Mouse (Mus musculus) retina, adult 2 months (tissue): Measurements from ENCODE around the gene Zfp609.
"Not testable (repeated sequence)": the region's sequence is repeated elsewhere in the genome, so short reads cannot be mapped to it uniquely, and the experiment has no call there.

ENCODE experiments used
- DNase-seq: peaks from one replicate; pipeline ENCODE4 v3.0.0-alpha.2; 2012; ENCODE audit warnings: low read depth, low spot score

Zfp609 gene

GRCm38 (mm10) chr9:65724471-65725290 lies 102.7 kb downstream of the Zfp609 start:
- no peak for DNase-seq

- DNase-seq, result no peak
Measured at GRCm38 (mm10) chr9:65721161-65721566, 106.2 kb downstream of the Zfp609 start.

DNA sequence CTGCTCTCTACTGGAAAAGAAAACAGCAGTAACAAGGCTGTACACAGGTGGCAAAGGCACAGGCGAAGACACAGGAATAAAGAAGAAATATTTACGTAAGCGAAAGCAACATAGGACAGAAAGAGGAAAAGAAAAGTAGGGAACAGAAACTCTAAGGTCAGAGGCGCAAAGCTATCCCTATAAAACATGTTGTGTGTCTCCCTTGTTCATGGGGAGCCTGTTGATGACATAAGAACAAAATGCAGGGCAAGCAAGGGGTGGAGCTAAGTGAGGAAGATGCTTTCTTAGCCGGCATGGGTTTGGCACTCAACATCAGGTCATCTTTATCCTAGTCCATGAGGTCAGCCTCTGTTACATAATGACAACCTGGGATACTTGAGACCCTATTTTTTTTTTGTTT lies 109.2 kb downstream of the Zfp609 start:
- DNase-seq, result no peak

DNA sequence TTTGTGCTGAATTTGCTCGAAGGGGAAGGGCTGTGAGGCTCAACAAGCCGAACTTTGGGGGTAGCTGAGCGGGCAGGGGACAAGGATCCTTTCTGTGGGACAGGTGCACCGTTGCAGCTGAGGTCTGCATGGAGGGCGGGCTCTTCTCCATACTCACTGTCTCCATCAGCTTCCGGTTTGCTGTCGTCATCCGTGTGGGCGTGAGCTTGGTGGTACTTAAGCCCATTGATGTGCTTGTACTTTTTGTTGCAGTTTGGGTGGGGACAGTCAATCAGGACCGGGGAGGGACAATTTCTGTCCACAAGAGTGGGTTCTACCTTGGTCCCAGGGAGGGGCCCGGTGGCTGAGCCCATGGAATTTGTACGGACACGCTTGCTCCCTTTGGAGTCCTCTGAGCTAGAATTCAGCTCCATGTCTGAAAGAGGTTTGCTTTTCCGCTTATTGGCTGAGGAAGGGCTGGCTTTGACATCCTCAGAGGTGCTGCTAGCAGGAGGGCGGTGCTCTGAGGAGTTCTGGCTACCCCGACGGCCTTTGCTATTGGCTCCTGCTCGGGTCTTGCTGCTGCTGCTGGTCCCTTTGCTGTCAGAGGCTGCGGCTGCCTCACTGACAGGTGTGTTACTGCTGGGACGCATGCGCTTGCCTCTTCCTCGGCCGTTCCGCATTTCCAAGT lies 123.3 kb downstream of the Zfp609 start:
- DNase-seq, result no peak

DNA sequence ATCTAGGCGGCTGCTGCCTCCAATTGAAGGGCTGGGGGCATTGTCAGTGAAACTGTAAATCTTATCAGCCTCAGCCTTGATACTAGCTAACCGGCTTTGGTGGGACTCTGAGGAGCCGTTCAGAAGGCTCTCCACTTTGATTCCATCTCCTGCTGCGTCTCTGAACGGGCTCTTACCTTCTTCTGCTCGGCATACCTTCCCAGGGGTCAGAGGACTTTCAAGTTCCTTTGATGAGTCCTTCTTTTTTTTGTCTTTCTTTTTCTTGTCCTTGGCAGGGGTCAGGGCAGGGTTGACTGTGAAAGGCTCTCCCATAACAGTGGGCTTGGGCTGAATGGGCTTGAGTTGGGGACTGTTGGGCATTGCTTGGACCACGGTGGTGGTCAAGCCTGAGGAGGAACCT lies 124.1 kb downstream of the Zfp609 start:
- DNase-seq, result no peak

GRCm38 (mm10) chr9:65702286-65702685 lies 125.1 kb downstream of the Zfp609 start:
- no peak for DNase-seq

DNA sequence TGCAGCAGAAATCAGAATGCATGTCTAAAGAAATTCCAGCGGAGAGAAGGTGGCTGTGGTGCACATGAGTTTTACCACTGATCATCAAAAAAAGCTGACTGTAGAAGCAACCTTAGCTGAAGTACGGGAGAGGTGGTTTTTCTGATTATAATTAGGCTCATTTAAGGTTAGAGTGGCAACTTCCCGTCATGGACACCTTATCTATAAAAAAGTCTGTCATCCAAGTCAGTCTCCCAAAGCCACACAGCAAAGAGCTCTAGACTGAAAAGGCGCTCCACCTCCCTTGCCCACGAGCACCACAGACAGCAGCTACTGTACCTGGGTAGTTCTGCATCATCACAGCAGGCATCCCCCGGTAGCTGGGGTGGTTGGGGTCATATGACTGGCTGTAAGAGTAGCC lies 126.9 kb downstream of the Zfp609 start:
- DNase-seq, result no peak

- DNase-seq, result no peak
Measured at GRCm38 (mm10) chr9:65697992-65698391, 129.4 kb downstream of the Zfp609 start.

- DNase-seq, result no peak
Measured at GRCm38 (mm10) chr9:65697356-65697755, 130.0 kb downstream of the Zfp609 start.

GRCm38 (mm10) chr9:65696337-65696736 lies 131.0 kb downstream of the Zfp609 start:
- no peak for DNase-seq

DNA sequence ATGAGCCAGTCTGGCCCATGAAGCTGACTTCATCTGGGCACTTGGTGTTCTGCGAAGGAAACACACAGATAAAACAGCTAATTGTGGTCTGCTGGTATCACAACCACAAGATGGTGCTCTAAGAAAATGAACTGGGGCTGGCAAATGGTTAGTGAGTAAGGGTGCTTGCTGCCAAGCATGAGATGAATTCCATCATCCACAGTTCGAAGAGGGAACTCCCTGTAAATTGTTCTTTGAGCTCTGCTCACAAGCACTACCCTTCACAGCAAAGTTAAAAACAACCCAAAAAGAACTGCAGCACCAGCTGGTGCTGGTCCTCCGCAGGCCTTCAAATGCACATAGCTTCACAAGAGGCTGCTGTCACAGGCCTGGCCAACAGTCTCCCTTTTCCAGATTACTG lies 131.7 kb downstream of the Zfp609 start:
- DNase-seq, result no peak

DNA sequence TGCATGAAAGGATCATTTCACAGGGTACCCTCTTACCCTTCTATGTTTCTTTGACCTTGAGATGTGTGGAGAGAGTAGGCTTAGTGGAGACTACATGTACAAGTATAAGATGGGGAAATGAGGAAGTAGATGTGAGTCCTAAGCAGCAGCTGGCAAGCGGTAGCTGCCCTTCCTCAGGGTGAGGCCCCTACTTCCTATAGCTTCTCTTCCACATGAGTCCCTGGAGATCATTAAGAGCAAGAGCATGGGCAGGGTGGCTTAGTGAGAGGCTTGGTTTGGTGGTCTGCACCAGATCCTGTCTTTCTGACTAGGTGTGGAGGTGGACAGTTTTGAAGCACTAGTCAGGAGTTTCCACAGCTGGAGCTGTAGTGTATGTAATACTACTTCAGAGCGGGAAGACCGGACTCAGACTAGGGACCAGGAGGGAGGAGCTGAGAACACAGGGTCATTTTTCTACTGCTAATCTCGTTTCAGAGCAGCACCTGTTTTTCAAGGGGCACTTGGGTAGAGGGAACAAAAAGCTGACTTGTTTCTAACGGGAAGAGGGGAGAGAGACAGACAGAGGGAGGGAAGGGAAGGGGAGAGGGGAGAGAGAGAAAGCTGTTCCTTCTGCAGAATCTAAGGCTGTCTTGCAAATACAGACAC lies 134.3 kb downstream of the Zfp609 start:
- DNase-seq, result no peak

- DNase-seq, result no peak
Measured at GRCm38 (mm10) chr9:65692466-65692865, 134.9 kb downstream of the Zfp609 start.

GRCm38 (mm10) chr9:65689869-65690268 lies 137.5 kb downstream of the Zfp609 start:
- not testable (repeated sequence) for DNase-seq

- DNase-seq, result no peak
Measured at GRCm38 (mm10) chr9:65684704-65685103, 142.7 kb downstream of the Zfp609 start.

- DNase-seq, result no peak
Measured at GRCm38 (mm10) chr9:65682994-65683393, 144.4 kb downstream of the Zfp609 start.

DNA sequence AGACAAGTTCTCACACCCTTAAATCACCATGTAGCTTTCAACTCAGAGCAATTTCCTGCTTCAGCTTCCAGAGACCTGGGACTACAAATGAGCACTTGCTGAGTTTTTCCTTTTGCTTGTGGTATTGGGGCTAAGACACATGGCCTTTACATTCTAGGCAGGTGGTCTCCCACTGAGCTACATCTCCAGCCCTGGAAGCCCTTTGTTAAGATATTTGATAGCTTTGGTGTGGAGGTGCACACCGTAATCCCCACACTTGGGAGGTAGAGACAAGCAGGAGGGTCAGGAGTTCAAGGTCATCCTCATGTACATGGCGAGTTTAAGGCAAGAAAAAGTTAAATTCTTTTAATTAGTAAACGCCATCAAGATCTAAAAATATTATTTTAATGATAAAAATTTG lies 145.2 kb downstream of the Zfp609 start:
- no peak for DNase-seq

- DNase-seq, result no peak
Measured at GRCm38 (mm10) chr9:65681634-65681940, 145.8 kb downstream of the Zfp609 start.

GRCm38 (mm10) chr9:65680938-65681633 lies 146.3 kb downstream of the Zfp609 start:
- DNase-seq, result no peak

DNA sequence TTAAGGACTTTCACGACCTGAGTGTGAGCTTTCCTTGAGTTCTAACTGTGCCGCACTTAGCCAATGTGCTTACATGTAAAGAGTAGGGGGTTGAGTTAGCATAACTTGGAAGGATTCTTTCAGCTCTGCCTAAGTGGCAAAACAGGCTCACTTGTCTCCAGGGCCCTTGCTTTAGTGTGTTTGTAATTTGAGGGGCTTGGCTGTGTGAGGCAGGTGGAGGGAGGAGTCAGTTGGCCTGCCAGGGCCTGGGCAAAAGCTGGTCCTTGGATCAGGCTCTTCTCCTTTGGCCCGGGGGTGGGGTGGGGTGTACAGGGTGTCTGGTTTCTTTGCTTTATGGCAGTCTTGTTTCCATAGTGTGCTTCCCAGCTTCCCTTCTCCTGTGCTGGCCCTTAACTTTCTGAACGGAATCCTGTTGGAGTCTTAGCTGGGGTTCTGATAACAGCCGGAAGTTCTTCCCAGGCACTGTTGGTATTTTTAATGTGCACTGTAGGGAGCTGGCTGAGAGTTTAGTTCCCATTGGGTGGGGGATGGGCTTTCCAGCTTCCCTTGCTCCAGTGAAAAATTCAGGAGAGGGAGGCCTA lies 148.1 kb downstream of the Zfp609 start:
- DNase-seq, result no peak

GRCm38 (mm10) chr9:65677119-65677462 lies 150.3 kb downstream of the Zfp609 start:
- no peak for DNase-seq
